Mouse (Mus musculus) gastrocnemius, adult 18-20 months (tissue): ENCODE results near the gene Cyp4f40. TPM values are rescaled to one million over a fixed set of nuclear protein-coding genes. Genes with fewer than 3 reads are reported as not detected.
"Not testable (repeated sequence)": the region's sequence is repeated elsewhere in the genome, so short reads cannot be mapped to it uniquely, and the experiment has no call there.

Source experiments
- DNase-seq: peaks from one replicate; pipeline ENCODE4 v3.0.0; 2021; ENCODE audit warnings: low spot score
- total RNA-seq, 2 experiments: library from RNA; stranded (reverse); gene quantifications; 2 replicates each; pipeline ENCODE4 v1.2.3; 2021

The Cyp4f40 gene
- total RNA-seq, 2 experiments from 2014 or later: not detected

DNA sequence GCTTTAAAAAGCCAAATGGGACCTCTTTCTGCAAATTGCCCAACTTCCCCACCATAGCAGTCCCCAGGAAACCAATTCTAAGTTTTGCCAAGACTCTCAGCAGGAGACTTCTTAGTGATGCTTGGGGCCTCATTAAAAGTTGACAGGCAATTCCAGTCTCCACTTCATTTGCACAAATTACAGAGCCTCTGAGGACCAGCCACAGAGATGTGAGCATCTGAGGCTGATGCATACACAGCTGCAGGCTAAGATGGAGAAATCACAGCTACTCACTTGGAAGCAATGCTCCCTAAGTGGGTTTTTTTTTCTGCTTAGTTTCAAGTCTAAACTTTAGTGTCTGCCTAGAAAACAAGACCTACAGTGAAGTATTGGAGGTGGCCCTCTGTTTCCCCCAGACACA lies 51.8 kb downstream of the Cyp4f40 start:
- not testable (repeated sequence) for DNase-seq

DNA sequence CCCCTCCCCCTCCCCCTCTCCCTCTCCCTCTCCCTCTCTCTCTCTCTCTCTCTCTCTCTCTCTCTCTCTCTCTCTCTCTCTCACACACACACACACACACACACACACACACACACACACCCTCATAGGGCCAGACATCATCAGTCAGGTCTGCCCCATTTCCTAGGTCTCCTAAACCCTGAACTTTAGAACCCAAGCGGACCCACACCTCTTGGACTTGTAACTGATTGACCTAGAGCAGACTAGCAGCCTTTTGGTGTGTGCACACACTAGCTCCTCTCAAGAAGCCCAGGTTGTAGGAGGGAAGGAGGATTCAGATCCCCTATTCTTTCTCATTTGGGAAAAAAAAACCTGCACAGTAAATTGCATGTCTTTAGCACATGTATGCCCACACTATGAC lies 63.5 kb downstream of the Cyp4f40 start:
- not testable (repeated sequence) for DNase-seq

- DNase-seq: no peak
Measured at GRCm38 (mm10) chr17:32722771-32723170, 64.1 kb downstream of the Cyp4f40 start.

DNA sequence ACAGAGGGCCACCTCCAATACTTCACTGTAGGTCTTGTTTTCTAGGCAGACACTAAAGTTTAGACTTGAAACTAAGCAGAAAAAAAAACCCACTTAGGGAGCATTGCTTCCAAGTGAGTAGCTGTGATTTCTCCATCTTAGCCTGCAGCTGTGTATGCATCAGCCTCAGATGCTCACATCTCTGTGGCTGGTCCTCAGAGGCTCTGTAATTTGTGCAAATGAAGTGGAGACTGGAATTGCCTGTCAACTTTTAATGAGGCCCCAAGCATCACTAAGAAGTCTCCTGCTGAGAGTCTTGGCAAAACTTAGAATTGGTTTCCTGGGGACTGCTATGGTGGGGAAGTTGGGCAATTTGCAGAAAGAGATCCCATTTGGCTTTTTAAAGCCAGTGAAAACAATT lies 67.7 kb downstream of the Cyp4f40 start:
- DNase-seq: not testable (repeated sequence)

Other genes starting within 250 kb of the Cyp4f40 start
- not detected for gene Pglyrp2, start 234.7 kb upstream of the Cyp4f40 start, total RNA-seq
- gene Cyp4f39, start 206.2 kb upstream of the Cyp4f40 start, total RNA-seq: 10 to 100 TPM in 1 of 2 experiments, 1 to 10 TPM in 1; 2.2 to 14.1 TPM
- gene Cyp4f17, start 152.8 kb upstream of the Cyp4f40 start, total RNA-seq: 1 to 10 TPM; 1.3 to 1.5 TPM
- 1 to 10 TPM in 1 of 2 experiments, under 1 TPM in 1; 0.78 to 1.7 TPM for gene Cyp4f16, start 122.3 kb upstream of the Cyp4f40 start, total RNA-seq
- not detected for gene Cyp4f37, start 37.6 kb upstream of the Cyp4f40 start, total RNA-seq
- not detected for gene Cyp4f15, start 26.7 kb downstream of the Cyp4f40 start, total RNA-seq
- gene Zfp871, start 129.4 kb downstream of the Cyp4f40 start, total RNA-seq: 10 to 100 TPM; 19.5 to 20.7 TPM
- gene Zfp811, start 151.0 kb downstream of the Cyp4f40 start, total RNA-seq: under 1 TPM; 0.14 to 0.23 TPM
- 1 to 10 TPM; 8.1 to 8.7 TPM for gene Zfp799, start 171.4 kb downstream of the Cyp4f40 start, total RNA-seq
- 1 to 10 TPM; 4.8 to 5.7 TPM for gene Zfp870, start 232.7 kb downstream of the Cyp4f40 start, total RNA-seq